Mouse (Mus musculus): Measurements from ENCODE around the gene Sept6. TPM values are rescaled to one million over a fixed set of nuclear protein-coding genes. Genes with fewer than 3 reads are reported as not detected.

Gene Sept6
- 12.6 and 17.5 TPM in 2 replicates for polyA plus RNA-seq (2011; ENCODE audit: insufficient read depth, insufficient read length, low replicate concordance, missing spikeins)

DNA sequence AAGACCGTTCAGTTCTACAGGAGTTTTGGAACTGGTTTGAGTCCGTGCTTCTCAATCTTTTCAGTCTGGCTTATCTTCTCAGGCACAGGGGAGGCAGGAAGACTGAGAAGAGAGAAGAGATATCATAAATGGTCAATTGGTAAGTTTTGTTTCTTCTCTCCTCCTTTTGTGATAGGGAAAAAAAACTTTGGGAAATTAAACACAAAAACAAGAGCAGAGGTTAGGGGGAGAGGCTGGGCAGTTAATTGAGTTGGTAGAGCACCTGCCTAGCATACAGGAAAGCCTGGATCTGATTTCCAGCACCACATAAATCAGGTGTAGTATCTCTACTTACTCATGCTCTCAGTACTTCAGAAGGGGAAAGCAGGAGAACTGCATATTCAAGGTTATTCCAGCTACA is at the start of gene Sept6:
Gene Sept6, minus strand, starts transcription at position 101 of the 400 bp plus-strand sequence.
- TF ChIP-seq CTCF (IDR thresholded peaks at IDR 0.05; ENCODE audit: control insufficient read depth, insufficient read depth, low read length): no peak
- no peak for TF ChIP-seq POLR2A (IDR thresholded peaks at IDR 0.05; ENCODE audit: borderline replicate concordance, control insufficient read depth, low read depth, low read length)
- Histone ChIP-seq H3K4me3 (replicated peaks; ENCODE audit: control insufficient read depth, low read depth, low read length) (no peak within 1 kb of the TSS), H3K4me1 (ENCODE audit: control insufficient read depth, insufficient read depth, low read length) (peaks cover 3% of the 10 kb centered on the region), H3K27ac (ENCODE audit: control insufficient read depth, insufficient read depth, low read depth, low read length, poor library complexity) (no peak within 1 kb of the TSS)
- WGBS: 48% methylated on average over 2 of the region's 2 CpGs

DNA sequence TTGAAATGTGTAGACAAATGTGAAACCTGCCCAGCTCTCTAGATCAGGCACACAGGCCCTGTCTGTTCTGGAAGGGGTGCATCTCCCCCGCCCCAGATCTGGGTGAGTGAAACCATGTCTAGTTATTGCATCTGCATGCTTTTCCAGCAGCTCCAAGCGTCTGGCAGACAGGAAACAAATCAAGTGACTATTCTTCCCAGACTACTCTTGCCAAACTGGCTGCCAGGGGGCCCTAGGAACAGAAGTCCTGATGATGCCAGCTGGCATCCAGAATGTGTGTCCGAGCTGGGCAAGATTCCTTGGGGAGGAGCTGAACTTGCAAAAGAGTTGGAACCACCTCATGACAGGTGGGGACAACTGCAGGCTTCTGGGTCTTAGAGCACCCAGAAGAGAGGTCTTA is 36.8 kb upstream of the Sept6 start:
- TF ChIP-seq POLR2A (IDR thresholded peaks at IDR 0.05; ENCODE audit: borderline replicate concordance, control insufficient read depth, low read depth, low read length): no peak
- TF ChIP-seq CTCF (IDR thresholded peaks at IDR 0.05; ENCODE audit: control insufficient read depth, insufficient read depth, low read length): no peak
- Histone ChIP-seq H3K4me3 (replicated peaks; ENCODE audit: control insufficient read depth, low read depth, low read length) (no peak overlapping the region), H3K4me1 (ENCODE audit: control insufficient read depth, insufficient read depth, low read length) (no peaks in the 10 kb centered on the region), H3K27ac (ENCODE audit: control insufficient read depth, insufficient read depth, low read depth, low read length, poor library complexity) (no peak overlapping the region)
- WGBS: 55% methylated on average over 3 of the region's 3 CpGs

DNA sequence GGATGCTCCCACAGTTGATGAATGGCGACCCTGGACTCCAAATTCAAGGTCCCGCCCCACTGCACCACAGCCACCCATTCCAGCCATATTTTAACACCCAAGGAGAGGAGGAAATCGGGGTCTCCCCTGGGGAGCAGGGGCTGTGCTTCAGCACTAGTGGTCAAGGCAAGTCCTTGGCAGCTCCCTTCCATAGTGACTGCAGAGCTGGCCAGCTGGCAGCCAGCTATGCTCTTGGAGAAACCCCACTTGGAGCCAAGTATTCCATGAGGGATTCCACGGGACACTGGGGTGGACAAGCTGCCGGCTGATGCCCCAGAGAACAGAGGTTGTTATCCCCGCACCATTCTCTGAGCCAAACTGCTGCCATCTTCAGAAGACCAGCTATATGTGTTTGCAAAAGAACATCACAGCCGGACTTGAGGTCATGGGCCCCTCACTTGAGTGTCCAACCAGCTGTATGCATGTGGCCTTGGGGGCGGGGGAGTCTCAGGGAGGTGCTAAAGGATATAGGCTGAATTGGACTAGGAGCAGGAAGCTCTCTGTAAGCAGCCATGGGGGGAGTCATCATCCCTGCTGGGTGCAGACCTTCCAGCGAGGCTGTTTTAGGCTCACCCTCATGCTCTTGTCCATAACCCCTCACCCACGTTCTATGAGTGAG is 32.2 kb upstream of the Sept6 start:
- 79% methylated on average over 10 of the region's 10 CpGs for WGBS
- Histone ChIP-seq H3K27ac (ENCODE audit: control insufficient read depth, insufficient read depth, low read depth, low read length, poor library complexity) (no peak overlapping the region), H3K4me3 (replicated peaks; ENCODE audit: control insufficient read depth, low read depth, low read length) (no peak overlapping the region), H3K4me1 (ENCODE audit: control insufficient read depth, insufficient read depth, low read length) (no peaks in the 10 kb centered on the region)
- no peak for TF ChIP-seq POLR2A (IDR thresholded peaks at IDR 0.05; ENCODE audit: borderline replicate concordance, control insufficient read depth, low read depth, low read length)
- TF ChIP-seq CTCF (IDR thresholded peaks at IDR 0.05; ENCODE audit: control insufficient read depth, insufficient read depth, low read length): no peak

DNA sequence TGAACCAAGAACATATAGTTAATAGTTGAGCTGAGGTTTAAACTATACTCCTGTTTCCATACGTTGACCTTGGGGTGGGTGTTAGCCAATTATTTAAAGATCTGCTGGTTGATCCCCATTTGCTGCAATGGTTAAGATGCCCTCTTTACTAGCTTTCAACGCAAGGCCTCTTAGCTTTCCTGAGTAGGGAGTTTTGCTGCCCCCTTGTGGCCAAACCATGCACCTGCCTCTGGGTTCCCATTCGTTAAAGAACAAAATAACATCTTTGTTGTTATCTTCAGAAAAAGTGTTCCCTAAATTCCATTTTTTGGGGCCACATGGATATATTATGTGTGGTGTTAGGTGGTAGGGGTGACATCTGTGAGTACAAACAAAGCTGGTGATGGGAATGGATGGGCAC is 31.1 kb upstream of the Sept6 start:
- WGBS: 11% methylated on average over 3 of the region's 3 CpGs
- H3K4me1 ChIP-seq (ENCODE audit: control insufficient read depth, insufficient read depth, low read length): no peaks in the 10 kb centered on the region
- TF ChIP-seq CTCF (IDR thresholded peaks at IDR 0.05; ENCODE audit: control insufficient read depth, insufficient read depth, low read length) (peak; percentile 68), POLR2A (IDR thresholded peaks at IDR 0.05; ENCODE audit: borderline replicate concordance, control insufficient read depth, low read depth, low read length) (no peak)
- H3K27ac ChIP-seq (ENCODE audit: control insufficient read depth, insufficient read depth, low read depth, low read length, poor library complexity): no peak overlapping the region
- no peak overlapping the region for H3K4me3 ChIP-seq (replicated peaks; ENCODE audit: control insufficient read depth, low read depth, low read length)

DNA sequence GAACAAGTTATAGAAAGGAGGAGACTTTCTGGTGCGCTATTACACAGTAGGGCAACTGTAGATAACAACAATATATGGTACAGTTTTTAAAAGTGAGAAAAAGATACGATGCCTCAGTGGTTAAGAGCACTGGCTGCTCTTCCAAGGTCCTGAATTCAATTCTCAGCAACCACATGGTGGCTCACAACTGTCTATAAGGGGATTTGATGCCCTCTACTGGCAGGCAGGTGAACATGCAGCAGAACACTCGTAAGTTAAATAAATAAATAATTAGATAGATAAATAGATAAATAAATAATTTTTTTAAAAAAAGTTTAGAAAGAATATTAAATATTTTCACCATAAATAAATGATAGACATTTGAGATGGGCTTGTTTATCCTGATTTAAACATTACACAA is 27.5 kb upstream of the Sept6 start:
- Histone ChIP-seq H3K27ac (ENCODE audit: control insufficient read depth, insufficient read depth, low read depth, low read length, poor library complexity) (no peak overlapping the region), H3K4me1 (ENCODE audit: control insufficient read depth, insufficient read depth, low read length) (no peaks in the 10 kb centered on the region), H3K4me3 (replicated peaks; ENCODE audit: control insufficient read depth, low read depth, low read length) (no peak overlapping the region)
- 57% methylated on average over 3 of the region's 3 CpGs for WGBS
- no peak for TF ChIP-seq POLR2A (IDR thresholded peaks at IDR 0.05; ENCODE audit: borderline replicate concordance, control insufficient read depth, low read depth, low read length)
- 0 out of 2 replicates have a peak, but pooled peaks have one; percentile 3 for TF ChIP-seq CTCF (IDR thresholded peaks at IDR 0.05; ENCODE audit: control insufficient read depth, insufficient read depth, low read length)

DNA sequence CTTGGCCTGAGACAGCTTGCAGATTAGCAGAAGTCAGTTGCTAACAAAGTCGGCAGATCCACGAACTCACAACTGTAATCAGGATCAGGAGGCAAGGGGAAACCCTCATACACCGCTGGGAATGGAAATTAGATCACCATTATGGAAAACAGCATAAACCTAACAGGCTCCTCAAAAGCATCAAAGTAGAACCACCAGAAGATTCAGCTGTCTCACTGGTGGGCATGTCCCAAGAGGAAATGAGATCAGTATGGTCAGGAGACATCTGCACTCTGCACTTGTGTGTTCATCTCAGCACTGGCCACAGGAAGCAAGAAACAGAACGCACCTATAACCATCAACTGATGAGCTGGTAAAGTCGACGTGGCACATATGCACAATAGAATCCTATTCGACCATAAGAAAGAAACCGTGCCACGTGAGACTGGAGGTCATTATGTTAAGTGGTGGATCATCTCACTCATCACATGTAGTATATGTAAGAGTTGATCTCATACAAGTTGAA is 26.6 kb upstream of the Sept6 start:
- no peak for TF ChIP-seq CTCF (IDR thresholded peaks at IDR 0.05; ENCODE audit: control insufficient read depth, insufficient read depth, low read length)
- TF ChIP-seq POLR2A (IDR thresholded peaks at IDR 0.05; ENCODE audit: borderline replicate concordance, control insufficient read depth, low read depth, low read length): no peak
- H3K4me1 ChIP-seq (ENCODE audit: control insufficient read depth, insufficient read depth, low read length): no peaks in the 10 kb centered on the region
- no peak overlapping the region for H3K4me3 ChIP-seq (replicated peaks; ENCODE audit: control insufficient read depth, low read depth, low read length)
- WGBS: 55% methylated on average over 9 of the region's 9 CpGs
- no peak overlapping the region for H3K27ac ChIP-seq (ENCODE audit: control insufficient read depth, insufficient read depth, low read depth, low read length, poor library complexity)

DNA sequence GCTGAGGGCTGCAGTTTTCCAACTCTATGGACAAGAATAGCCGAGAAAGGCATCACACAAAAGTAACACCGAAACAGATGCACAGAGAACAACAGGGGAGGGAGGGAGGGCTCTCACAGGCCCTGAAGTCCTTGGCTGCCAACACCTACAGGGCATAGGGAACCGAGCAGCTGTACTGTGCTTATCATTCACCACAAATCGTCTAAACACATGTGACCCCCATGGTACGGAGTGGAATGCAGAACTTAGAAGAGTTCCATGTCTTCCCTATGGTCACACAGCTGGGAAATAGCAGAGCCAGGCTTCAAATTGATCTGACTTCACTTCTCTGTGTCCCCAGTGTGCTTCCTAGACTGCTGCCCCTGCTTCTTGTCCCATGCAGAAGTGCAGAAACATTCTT is 22.3 kb upstream of the Sept6 start:
- TF ChIP-seq POLR2A (IDR thresholded peaks at IDR 0.05; ENCODE audit: borderline replicate concordance, control insufficient read depth, low read depth, low read length): no peak
- TF ChIP-seq CTCF (IDR thresholded peaks at IDR 0.05; ENCODE audit: control insufficient read depth, insufficient read depth, low read length): no peak
- H3K4me1 ChIP-seq (ENCODE audit: control insufficient read depth, insufficient read depth, low read length): no peaks in the 10 kb centered on the region
- WGBS: 52% methylated on average over 5 of the region's 5 CpGs
- H3K4me3 ChIP-seq (replicated peaks; ENCODE audit: control insufficient read depth, low read depth, low read length): no peak overlapping the region
- H3K27ac ChIP-seq (ENCODE audit: control insufficient read depth, insufficient read depth, low read depth, low read length, poor library complexity): no peak overlapping the region

DNA sequence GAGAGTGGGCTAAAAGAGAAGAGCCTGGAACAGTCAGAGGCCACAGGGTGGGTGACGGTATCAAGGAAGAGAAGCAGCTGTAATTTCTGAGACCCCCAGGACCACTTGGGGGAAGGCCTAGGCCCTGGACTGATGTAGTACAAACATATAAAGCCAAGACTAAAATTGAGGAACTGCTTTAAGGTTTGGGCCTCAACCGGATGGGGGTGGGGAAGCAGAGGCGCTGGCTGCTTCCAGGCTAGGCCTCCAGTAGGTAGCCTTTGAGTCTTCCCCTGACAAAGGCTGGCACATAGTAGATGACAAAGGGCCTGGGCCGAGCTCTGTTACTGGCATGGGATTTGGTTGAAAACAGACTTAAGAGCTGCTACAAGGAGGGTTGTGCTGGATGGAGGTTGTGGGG is 555 bp downstream of the Sept6 start:
- TF ChIP-seq POLR2A (IDR thresholded peaks at IDR 0.05; ENCODE audit: borderline replicate concordance, control insufficient read depth, low read depth, low read length) (no peak), CTCF (IDR thresholded peaks at IDR 0.05; ENCODE audit: control insufficient read depth, insufficient read depth, low read length) (no peak)
- H3K27ac ChIP-seq (ENCODE audit: control insufficient read depth, insufficient read depth, low read depth, low read length, poor library complexity): no peak overlapping the region
- WGBS: 46% methylated on average over 4 of the region's 4 CpGs
- H3K4me1 ChIP-seq (ENCODE audit: control insufficient read depth, insufficient read depth, low read length): peaks cover 3% of the 10 kb centered on the region
- H3K4me3 ChIP-seq (replicated peaks; ENCODE audit: control insufficient read depth, low read depth, low read length): no peak overlapping the region

All from bone marrow, adult 2 months (tissue).